Mouse (Mus musculus): ENCODE measurements around the gene Ccdc177. TPM values are rescaled to one million over a fixed set of nuclear protein-coding genes. Genes with fewer than 3 reads are reported as not detected.

Gene Ccdc177
- total RNA-seq, 1 experiment from 2014 or later = not detected

- DNase-seq = no peak
Measured at GRCm38 (mm10) chr12:80734526-80735470, 25.7 kb downstream of the Ccdc177 start.

- peak; percentile 73 for DNase-seq
Measured at GRCm38 (mm10) chr12:80730567-80730966, 29.9 kb downstream of the Ccdc177 start.

- DNase-seq = no peak
Measured at GRCm38 (mm10) chr12:80729758-80730530, 30.5 kb downstream of the Ccdc177 start.

- DNase-seq = no peak
Measured at GRCm38 (mm10) chr12:80728814-80729213, 31.7 kb downstream of the Ccdc177 start.

- no peak for DNase-seq
Measured at GRCm38 (mm10) chr12:80728207-80728606, 32.3 kb downstream of the Ccdc177 start.

- DNase-seq = peak; percentile 88
Measured at GRCm38 (mm10) chr12:80724853-80725559, 35.5 kb downstream of the Ccdc177 start.

- DNase-seq = peak; percentile 30
Measured at GRCm38 (mm10) chr12:80721458-80721857, 39.0 kb downstream of the Ccdc177 start.

- no peak for DNase-seq
Measured at GRCm38 (mm10) chr12:80720507-80720906, 40.0 kb downstream of the Ccdc177 start.

- no peak for DNase-seq
Measured at GRCm38 (mm10) chr12:80719141-80719540, 41.3 kb downstream of the Ccdc177 start.

- no peak for DNase-seq
Measured at GRCm38 (mm10) chr12:80715915-80716314, 44.6 kb downstream of the Ccdc177 start.

GRCm38 (mm10) chr12:80706915-80707604 is 53.4 kb downstream of the Ccdc177 start:
- DNase-seq = no peak

GRCm38 (mm10) chr12:80706208-80706914 is 54.1 kb downstream of the Ccdc177 start:
- DNase-seq = no peak

Other genes starting within 250 kb of the Ccdc177 start
- 11.3 and 14.6 TPM in 2 replicates for gene Galnt16, start 242.4 kb downstream of the Ccdc177 start, total RNA-seq (2021)
- 37.6 and 37.9 TPM in 2 replicates for gene Slc39a9, start 116.8 kb downstream of the Ccdc177 start, total RNA-seq (2021)
- gene Erh, start 116.3 kb downstream of the Ccdc177 start, total RNA-seq (2021) = 50.4 and 63.7 TPM in 2 replicates
- gene Plekhd1, start 68.1 kb downstream of the Ccdc177 start, total RNA-seq (2021) = 0.60 TPM in 1 of 2 replicates, not detected in the other
- 47.4 and 49.9 TPM in 2 replicates for gene Susd6, start 29.8 kb upstream of the Ccdc177 start, total RNA-seq (2021)
- gene Srsf5, start 184.8 kb upstream of the Ccdc177 start, total RNA-seq (2021) = 383 and 441 TPM in 2 replicates
- 3.0 and 59.5 TPM in 2 replicates for gene Slc10a1, start 208.0 kb upstream of the Ccdc177 start, total RNA-seq (2021)